Mouse (Mus musculus) bone marrow macrophage, adult 2 months (primary cell): Measurements from ENCODE around the gene Cped1.
"Not testable (repeated sequence)": the region's sequence is repeated elsewhere in the genome, so short reads cannot be mapped to it uniquely, and the experiment has no call there.

Experiments
- CTCF ChIP-seq: IDR thresholded peaks from 2 replicates; pipeline ENCODE4 v1.5.1; 2012; ENCODE audit warnings: low read depth, mild to moderate bottlenecking, low read length, moderate library complexity
- POLR2A ChIP-seq: IDR thresholded peaks from 2 replicates; pipeline ENCODE4 v1.6.1; 2012; ENCODE audit warnings: mild to moderate bottlenecking, low read depth, low read length, borderline replicate concordance

GRCm38 (mm10) chr6:22039666-22040065 lies 54.0 kb downstream of the Cped1 start:
- not testable (repeated sequence) for TF ChIP-seq CTCF, POLR2A
